Mouse (Mus musculus): ENCODE measurements around the gene Prdx1. TPM values are rescaled to one million over a fixed set of nuclear protein-coding genes. Genes with fewer than 3 reads are reported as not detected.
"Not testable (repeated sequence)": the region's sequence is repeated elsewhere in the genome, so short reads cannot be mapped to it uniquely, and the experiment has no call there.

Prdx1 gene
- polyA plus RNA-seq (2017; shearing (Covaris generic)), result 1,000 to 10,000 TPM in 1 of 3 experiments, 100 to 1,000 TPM in 2; 680 to 1,098 (median 710) TPM

GRCm38 (mm10) chr4:116685402-116686061 lies at the start of gene Prdx1:
Gene Prdx1 (plus strand): TSS chr4:116685544.
- ATAC-seq, result peak; percentile 87

GRCm38 (mm10) chr4:116638821-116639220 lies 46.5 kb upstream of the Prdx1 start:
- ATAC-seq, result no peak

GRCm38 (mm10) chr4:116642071-116642470 lies 43.3 kb upstream of the Prdx1 start:
- ATAC-seq, result no peak

DNA sequence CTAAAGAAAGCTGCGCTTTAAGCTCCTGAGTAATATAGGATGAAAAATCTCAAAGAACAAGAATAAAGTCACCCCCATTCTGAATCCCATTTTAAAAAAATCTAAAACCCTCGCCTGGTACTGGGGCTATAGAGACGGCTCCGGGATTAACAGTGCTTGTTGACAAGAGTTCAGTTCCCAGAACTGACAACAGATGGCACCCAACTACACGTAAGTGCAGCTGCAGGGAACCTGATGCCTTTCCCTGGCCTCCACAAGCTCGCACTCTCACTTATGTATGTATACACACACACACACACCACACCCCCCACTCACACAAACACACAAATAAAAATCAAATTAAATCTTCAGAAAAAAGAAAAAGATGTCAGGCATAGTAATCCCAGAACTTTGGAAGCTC lies 41.0 kb upstream of the Prdx1 start:
- ATAC-seq, result no peak

- no peak for ATAC-seq
Observed at GRCm38 (mm10) chr4:116645624-116646023, 39.7 kb upstream of the Prdx1 start.

GRCm38 (mm10) chr4:116649411-116649810 lies 35.9 kb upstream of the Prdx1 start:
- no peak for ATAC-seq

- no peak for ATAC-seq
Observed at GRCm38 (mm10) chr4:116650365-116650764, 35.0 kb upstream of the Prdx1 start.

DNA sequence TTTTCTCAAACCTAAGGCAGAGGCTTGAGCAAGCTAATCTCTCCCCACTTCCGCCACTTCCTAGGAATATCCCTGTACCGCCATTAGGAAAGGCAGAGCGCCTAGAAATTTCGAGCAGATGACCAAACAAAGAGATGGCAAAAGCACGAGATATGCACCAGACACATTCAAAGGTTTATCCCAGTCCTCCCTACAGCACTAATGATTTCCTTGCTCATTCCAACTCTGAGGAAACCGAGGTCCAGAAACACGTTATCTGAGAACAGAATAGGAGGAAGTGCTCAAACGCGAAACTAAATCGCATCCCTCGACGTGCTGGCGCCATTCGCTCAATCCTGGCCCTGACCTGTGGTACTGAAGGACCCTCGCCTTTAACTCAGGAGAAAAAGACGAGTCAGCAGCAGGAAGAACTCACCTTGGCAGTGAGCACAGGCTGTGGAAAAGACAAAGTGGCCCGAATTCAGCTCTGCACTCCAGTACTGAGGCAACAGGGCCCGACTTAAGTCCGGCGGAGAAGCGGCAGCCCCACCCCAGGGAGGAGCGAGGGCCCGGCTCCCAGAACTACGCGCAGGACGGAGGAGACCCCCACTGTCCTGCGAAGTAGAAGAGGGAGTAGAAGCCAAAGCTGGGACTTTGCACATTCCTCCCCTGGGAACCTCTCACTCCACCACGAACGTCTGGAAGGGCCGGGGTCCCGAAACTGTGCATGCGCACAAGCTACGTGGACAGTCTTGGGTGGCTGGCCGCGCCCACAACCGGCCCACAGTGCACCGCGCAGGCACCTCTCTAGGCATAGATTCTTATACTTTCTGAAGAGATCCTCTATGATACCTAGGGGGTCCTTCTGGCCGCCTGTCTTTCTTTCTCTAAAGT lies 34.2 kb upstream of the Prdx1 start, which contains the start of gene Akr1a1:
TSS of gene Akr1a1 (minus strand) at position 757 of the 873 bp plus-strand sequence.
- ATAC-seq, result peak; percentile 96

DNA sequence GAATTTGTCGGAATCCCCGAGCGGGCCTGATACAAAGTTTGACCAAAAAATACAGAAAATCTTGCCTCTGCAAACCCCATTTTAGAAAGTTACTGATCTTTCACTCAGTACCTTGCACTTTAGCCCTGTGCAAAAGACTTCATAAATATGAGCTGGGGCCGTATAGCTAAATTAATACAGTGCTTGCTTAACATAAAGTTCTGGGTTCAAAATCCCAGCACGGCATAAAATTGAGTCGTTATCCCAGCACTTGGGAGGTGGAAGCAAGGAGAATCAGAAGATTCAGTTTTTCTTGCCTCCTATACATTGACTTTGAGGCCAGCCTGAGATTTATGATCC lies 33.6 kb upstream of the Prdx1 start:
- peak; percentile 43 for ATAC-seq

DNA sequence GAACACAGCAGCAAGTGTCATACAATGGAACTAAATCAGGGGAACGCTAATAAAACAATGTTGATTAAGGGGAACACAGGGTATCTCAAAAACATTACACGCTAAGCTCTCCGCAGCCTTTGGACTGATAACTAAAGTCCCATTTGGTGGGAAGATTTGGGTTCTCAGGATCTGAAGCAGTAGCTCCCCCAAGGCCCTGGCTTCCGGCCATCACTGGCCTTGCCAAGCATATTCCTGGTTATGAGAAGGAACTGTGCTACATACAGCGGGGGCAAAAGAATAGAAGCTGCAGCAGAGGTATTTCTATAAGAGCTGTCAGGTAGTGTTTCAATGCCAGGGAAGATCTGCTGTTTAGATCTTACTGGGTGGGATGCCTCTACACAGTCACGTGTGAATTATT lies 32.1 kb upstream of the Prdx1 start:
- no peak for ATAC-seq

GRCm38 (mm10) chr4:116655100-116655499 lies 30.2 kb upstream of the Prdx1 start:
- ATAC-seq, result no peak

DNA sequence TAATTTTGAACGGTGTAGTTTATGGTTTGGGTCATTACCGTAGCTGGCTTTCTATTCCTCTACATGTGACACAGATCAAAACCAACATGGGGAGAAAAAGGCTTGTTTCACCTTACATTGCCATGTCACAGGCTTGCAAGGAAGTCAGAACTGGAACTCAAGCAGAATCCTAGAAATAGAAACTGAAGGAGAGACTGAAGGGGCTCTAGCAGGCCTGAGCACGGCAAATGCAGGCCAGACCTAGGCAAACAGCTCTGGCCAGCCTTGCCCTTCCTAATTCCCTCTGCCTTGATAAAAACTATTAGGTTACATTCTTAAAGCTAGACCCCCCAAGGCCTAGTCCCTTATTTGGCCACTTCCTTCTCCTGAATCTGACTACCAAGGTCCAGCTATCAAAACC lies 29.7 kb upstream of the Prdx1 start:
- ATAC-seq, result no peak

GRCm38 (mm10) chr4:116657971-116658370 lies 27.4 kb upstream of the Prdx1 start:
- ATAC-seq, result no peak

DNA sequence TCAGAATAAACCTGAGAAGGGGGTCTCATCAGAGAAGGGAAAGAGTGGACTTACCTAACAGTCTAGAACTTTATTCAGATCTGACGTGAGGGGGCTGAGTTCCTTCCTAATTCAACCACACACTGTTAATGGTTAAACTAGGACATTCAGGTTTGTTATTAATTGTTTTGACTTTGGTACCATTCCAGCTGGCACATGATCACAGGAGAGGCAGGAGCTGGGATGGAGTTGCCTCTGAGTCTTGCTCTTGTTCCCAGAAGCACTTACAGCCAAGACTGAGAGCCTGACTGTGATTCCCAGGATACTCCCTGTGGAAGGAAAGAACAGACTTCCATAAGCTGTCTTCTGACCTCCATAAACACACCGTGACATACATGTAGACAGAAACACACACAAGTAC lies 25.9 kb upstream of the Prdx1 start:
- ATAC-seq, result no peak

GRCm38 (mm10) chr4:116659916-116660315 lies 25.4 kb upstream of the Prdx1 start:
- ATAC-seq, result not testable (repeated sequence)

- no peak for ATAC-seq
Observed at GRCm38 (mm10) chr4:116660829-116661228, 24.5 kb upstream of the Prdx1 start.

DNA sequence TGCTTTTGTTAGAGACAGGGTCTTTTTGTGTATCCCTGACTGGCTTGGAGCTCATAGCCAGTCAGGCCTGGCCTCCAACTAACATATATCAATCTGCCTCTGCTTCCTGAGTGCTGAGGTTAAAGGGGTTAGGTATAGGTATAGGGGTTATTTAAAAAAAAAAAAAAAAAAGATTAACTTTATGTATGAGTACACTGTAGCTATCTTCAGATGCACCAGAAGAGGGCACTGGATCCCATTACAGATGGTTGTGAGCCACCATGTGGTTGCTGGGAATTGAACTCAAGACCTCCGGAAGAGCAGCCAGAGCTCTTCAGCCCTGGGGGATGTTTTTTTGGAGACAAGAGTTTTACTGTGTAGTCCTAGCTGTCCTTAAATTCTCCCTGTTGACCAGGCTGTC lies 23.3 kb upstream of the Prdx1 start:
- ATAC-seq, result no peak

DNA sequence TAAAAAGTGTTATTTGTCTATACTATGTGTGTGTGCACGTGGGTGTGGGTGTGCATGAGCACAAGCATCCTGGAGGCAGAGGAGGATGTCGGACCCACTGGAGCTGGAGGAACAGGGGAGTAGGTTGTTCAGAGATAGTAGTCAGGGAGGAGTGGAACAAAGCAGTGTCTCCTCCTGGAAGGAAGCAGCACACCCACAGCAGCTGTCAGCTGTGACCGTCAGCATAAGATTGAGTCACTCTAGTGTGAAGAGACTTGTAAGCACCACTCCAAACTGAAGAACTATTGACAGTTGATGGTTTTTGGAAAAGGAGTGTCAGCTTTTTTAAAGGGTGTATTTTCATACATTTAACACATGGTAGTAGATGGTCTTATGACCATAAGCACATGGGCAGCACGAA lies 18.7 kb upstream of the Prdx1 start:
- no peak for ATAC-seq

DNA sequence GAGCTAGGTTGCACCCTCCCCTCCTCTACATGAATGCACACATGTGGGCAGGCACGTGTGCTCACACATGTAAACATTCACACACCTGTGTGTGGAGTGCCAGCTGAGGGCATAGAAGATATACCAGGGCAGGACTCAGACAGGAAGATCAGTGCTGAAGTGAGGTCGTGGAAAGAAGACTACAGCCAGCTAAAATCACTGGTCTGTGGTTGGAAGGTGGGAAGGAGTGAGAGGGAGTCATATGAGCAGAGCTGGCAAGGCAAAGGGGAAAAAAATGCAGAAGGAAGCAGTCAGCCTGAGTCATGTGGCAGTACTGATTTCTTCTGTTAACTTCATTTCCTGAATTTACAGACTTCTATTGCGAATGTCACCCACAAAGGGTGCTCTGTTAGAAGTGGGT lies 17.2 kb upstream of the Prdx1 start:
- ATAC-seq, result no peak

DNA sequence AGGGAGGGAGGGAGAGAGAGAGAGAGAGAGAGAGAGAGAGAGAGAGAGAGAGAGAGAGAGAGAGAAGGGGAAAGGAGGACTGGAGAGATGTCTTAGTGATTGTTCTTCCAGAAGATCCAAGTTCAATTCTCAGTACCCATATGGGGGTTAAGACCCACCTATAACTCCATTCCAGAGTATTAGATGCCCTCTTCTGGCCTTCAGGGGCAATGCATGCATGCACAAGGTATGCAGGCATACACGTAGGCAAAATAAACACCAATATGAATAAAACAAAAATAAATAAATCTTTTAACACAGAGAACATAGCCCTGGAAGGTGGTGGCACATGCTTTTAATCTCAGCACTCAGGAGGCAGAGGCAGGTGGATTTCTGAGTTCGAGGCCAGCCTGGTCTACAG lies 16.1 kb upstream of the Prdx1 start:
- no peak for ATAC-seq

- no peak for ATAC-seq
Observed at GRCm38 (mm10) chr4:116672785-116673184, 12.6 kb upstream of the Prdx1 start.

- ATAC-seq, result not testable (repeated sequence)
Observed at GRCm38 (mm10) chr4:116674761-116675160, 10.6 kb upstream of the Prdx1 start.

GRCm38 (mm10) chr4:116676027-116676426 lies 9.3 kb upstream of the Prdx1 start:
- no peak for ATAC-seq

DNA sequence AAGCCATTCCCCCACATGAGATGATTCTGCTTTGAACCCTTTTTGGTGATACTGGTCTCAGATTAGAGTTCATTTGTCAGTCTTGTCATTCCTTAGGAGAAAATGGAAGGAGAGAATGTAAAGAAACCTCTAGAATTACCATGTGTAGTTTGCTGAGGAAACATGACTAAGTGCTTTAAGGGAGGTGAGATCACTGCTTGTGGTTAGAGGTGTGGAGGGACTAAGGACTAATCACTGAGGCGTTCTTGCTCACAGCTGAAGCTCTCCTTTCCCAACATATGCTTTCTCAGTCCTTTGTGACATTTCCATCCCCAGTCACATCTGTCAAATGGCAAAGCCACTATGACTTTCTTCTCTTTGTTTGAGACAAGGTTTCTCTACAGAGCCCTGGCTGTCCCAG lies 7.5 kb upstream of the Prdx1 start:
- no peak for ATAC-seq
